Mouse (Mus musculus) frontal cortex, postnatal 14 days (tissue): ENCODE measurements around the gene Susd6.

Experiments
- DNase-seq, 2 experiments: peaks; one replicate each; pipeline ENCODE4 v3.0.0; 2022; ENCODE audit warnings: low spot score in 2 of 2

The Susd6 gene

DNA sequence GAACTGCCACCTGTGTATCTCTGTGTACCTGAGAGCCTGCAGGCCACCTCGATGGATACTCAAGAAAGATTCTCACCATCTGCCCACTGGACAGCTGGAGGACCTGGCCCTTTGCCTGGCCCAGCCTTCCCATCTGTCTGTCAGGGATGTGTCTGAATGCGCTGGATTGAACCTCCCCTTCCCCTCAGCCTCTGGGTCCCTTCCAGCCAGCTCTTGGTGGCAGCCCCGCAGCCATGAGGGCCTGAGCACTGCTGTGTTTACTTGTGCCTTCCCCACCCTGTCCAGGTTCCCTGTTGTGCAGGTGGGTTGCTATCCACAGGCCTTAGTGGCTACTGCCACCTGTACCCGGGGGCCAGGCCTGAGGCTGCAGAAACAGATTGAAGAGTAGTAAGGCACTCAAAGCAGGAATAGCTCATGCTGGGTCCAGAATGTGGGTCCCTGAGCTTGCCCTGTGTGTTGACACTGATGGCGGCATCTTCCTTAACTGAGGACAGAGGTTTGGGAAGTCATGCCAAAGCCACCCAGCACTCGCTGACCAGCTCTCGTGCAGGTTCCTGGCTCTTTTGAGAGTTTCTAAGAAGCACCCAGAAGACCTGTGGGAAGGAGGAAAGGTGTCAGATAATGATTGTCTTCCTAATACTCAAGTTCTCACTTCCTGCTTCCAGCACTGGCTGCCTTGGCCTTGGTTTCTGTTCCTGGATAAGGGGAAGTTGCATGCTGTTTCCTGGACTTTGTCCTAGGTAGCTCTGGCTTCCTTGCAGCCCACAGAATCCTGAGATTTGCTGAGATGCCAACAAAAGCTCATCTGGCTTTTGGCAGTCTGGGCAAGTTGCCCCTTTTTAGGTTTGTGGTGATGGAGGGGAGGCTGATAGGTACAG is 87.1 kb downstream of the Susd6 start:
- no peak for DNase-seq

GRCm38 (mm10) chr12:80878093-80878430 is 87.8 kb downstream of the Susd6 start:
- DNase-seq, result no peak

GRCm38 (mm10) chr12:80878653-80879052 is 88.3 kb downstream of the Susd6 start:
- no peak for DNase-seq

DNA sequence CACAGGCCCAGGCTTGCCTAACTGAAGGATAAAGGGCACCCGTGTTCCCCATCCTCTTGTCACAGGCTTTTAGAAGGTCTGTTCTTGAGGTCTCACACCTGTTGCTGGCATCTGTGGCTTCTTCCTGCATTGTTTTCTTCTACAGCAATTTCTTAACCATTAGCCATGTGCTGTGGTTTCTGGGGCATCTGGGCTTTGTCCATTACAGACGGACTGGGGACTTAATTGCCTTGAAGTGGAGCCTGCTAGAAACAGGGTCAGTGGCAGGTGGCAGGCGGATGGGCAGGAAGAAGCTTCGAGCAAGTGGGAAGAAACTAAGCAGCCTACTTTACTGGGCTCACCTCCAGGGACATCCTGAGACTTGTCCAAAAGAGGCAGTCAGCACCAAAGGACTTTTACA is 89.0 kb downstream of the Susd6 start:
- DNase-seq, result no peak

DNA sequence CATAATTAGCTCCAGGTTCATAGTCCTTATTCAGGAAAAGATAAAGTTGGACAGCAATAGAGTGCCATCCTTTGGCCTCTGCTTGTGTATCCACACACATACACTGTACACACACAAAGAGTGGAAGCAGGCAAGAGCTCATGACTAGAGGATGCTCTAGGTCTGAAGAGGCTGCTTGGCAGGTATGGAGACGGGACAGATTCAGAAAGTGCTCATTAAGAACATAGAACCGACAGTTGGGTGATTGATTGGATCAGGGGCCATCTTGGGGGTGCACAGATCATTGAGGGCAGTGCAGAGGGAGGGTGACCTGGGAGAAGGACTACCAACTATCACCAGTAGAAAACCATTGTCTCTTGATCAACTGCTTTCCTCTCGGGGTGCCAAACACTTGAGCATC is 90.8 kb downstream of the Susd6 start:
- no peak for DNase-seq

GRCm38 (mm10) chr12:80883278-80883677 is 93.0 kb downstream of the Susd6 start:
- DNase-seq, result no peak

DNA sequence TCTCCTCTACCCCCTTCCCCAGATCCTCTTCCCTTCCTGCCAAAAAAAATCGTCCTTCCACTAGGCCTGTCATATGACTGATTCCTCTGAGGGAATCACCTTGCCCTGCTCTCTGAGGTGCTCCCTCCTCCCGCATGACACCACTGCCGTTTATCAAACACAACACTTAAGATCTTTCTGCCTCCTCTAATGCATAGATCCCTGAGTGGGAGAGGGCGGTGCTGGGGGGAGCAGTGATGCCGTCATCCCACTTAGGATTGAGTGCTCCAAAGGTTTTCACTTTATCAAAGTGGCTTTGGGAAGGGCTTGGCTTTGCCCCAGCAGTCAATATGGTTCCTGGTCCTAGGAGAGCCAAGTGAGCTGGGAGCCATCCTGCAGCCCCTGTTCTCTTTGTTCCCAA is 93.6 kb downstream of the Susd6 start:
- DNase-seq, result no peak

- no peak for DNase-seq
Measured at GRCm38 (mm10) chr12:80885301-80886288, 95.3 kb downstream of the Susd6 start.

GRCm38 (mm10) chr12:80887036-80887435 is 96.7 kb downstream of the Susd6 start:
- no peak for DNase-seq

GRCm38 (mm10) chr12:80889331-80889730 is 99.0 kb downstream of the Susd6 start:
- DNase-seq, result no peak

DNA sequence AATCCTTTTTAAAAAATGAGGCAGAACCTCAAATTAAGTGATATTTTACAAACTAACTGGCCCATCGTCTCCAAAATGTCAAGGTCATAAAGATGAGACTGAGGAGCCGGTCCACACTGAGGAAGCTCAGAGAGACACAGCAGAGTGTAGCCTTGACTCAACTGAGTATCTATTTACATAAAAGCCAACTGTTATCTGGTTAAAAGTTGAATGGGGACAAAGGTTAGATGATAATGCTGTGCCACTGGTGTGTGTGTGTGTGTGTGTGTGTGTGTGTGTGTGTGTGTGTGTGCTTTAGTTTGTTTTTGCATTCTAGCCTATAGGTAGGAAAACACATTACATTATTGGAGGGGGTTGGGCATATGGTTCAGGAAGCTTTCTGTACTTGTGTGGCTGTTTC is 100.8 kb downstream of the Susd6 start:
- no peak for DNase-seq

- no peak for DNase-seq
Measured at GRCm38 (mm10) chr12:80893720-80894494, 103.6 kb downstream of the Susd6 start.

GRCm38 (mm10) chr12:80894973-80895570 is 104.8 kb downstream of the Susd6 start:
- peak in 1 of 2 experiments; percentile 53 for DNase-seq

DNA sequence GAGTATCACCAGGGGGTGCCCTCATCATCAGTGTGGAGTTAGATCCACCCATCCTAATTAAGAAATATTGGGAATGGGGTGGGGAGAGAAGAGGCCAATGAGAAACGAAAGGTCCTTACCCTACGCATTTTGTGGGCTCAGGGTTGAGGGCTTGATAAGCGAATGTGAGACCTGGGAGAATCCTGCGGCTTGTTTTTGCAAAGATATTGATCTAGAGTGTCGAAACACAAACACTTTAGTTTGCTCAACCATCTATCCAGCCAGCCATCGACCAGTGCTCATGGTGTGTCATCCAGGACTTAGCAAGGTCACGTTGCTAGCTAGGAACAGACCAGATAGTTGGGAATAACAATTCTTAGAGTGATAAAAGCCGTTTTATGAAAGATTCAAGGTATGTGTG is 119.3 kb downstream of the Susd6 start:
- no peak for DNase-seq

DNA sequence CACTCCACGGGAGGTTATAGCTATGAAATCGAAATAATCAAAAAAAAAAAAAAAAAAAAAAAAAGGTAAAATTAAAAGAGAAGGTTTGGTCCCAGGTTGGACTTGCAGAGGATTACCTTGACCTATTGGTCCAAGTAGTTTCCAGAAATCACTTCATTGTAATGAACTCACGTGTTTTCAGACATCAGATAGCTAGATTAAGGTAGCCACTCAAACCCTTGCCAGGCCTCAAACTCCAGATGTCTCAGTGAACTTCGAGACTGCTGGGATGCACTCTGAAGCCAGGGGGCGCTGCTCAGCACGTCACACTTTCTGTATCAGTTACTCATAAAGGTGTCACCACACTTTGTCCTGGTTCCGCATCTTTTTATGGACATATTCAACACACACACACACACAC is 127.5 kb downstream of the Susd6 start:
- no peak for DNase-seq

DNA sequence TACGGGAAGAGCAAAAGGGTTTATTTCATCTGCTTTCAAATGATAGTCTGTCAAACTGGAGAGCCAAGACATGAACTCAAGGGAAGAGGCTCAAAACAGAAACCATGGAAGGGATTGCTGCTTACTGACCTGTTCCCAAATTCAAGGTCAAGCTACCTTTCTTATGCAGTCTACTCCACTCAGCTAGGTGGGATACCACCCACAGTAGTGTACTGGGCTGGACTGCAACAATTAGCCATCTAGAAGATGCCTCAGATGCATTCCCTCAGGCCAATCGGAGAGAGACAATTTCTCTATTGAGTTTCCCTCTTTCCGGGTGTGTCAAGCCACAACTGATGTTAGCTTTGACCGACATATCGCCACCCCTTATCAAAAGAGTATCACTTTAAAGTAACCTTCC is 131.0 kb downstream of the Susd6 start:
- no peak for DNase-seq

DNA sequence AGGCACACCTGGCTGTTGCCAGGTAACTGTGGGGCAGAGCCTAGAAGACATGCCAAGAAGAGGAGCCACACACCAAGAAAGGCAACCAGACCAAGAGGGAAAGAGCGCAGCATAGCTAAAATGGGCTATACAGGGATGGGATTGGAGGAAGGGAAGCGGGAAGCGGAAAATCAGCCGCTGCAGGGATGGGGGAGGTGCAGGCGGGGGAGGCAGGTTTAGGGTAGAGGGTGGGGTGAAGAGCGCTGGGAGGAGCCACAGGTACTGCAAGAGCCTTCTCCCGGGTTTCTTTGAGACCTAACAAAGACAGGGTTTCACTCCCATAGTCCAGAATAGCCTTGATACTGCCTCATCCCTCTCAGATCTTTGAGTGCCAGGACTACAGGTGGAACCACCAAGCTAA is 132.6 kb downstream of the Susd6 start:
- DNase-seq, result peak in 1 of 2 experiments; percentile 8

GRCm38 (mm10) chr12:80923602-80924001 is 133.3 kb downstream of the Susd6 start:
- DNase-seq, result no peak

DNA sequence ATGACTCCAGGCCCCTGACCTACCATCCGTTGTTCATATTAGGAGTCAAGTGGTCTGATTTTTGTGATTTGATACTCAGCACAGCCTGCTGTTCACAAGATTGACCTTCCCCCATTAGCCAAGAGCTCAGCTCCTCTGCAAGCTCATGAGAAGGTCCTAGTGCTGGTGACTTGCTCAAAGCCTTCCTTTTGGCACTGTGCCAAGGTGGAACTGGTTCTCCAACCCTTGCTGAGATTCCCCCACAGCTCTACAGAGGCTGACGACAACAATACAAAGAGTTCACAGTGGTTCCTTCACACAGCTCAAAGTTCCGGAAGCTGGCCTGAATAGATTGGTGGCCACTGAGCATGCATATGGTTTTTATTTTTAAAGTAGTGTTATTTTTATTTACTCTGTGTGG is 133.9 kb downstream of the Susd6 start:
- peak in 1 of 2 experiments; percentile 14 for DNase-seq

DNA sequence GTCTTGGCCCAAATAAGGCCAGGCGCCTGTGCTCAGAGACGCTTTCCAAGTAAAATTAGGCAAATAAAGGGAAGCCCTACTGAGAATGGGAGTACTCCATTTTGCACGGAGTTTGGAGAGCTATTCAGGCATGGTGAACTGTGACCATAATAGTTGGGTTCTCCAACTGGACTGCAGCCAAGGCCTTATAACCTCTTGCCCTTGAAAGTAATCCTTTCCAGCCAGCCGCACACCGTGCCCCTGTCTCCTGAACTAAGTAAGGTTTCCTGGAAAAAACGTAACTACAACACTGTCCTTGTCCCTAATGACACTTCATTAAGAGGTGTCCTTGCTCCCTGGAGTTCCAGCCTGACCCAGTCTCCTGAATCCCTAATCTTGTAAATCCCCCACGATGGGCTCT is 135.6 kb downstream of the Susd6 start:
- no peak for DNase-seq

DNA sequence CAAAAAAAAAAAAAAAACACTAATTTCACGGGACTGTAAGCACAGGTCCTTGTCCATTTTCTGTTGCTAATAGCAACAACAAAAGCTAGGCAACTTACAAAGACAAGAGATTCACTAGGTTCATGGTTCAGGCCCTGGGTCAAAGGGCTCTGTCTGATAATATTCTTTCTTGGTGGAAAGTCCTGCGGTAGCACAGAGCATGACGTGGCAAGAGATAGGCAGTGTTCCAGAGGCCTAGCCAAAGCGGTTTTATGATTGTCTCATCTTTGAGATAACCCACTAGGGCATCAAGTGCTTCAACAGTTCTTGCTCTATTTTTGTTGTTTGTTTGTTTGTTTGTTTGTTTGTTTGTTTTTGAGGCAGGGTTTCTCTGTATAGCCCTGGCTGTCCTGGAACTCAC is 136.2 kb downstream of the Susd6 start:
- DNase-seq, result no peak

DNA sequence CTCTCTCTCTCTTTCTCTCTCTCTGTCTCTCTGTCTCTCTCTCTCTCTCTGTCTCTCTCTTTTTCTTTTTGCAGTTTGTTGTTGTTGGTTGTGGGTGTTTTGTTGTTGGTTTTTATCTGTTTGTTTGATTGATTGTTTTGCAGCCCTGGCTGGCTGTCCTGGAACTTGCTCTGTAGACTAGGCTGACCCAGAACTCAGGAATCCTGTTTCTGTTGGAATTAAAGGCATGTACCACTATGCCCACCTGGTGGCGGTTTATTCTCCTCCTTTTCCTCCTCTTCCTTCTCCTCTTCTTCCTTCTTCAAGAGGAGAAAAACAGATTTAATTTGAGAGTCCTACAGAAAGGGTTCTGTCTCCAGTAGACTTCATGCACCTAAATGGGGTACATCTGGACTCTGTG is 137.2 kb downstream of the Susd6 start:
- no peak for DNase-seq
